ENCODE assay signal across 30 mouse cellular contexts in genomic region chr2:112236620-112237019, GRCm38 (mm10). TPM values are rescaled to one million over a fixed set of nuclear protein-coding genes. Genes with fewer than 3 reads are reported as not detected.
"Had no signal": no experiment of that assay in that cellular context is flagged by ENCODE, and none has a peak within 500 bp of the region (broad histone marks: within the 10 kb centered on the region; RNA-seq: fewer than 3 reads in every experiment).

No protein-coding gene starts in this region.

- H3K27ac ChIP-seq: kidney, postnatal 0 days; layer of hippocampus, adult 2 months; left cerebral cortex, adult 2 months; liver, embryonic 14.5 days; macrophage; midbrain, embryonic 12.5 days; midbrain, embryonic 15.5 days; neural tube, embryonic 12.5 days; neural tube, embryonic 15.5 days; stomach, postnatal 0 days had no signal

- DNase-seq: kidney, postnatal 25 days; layer of hippocampus, adult 9-11 months; layer of hippocampus, postnatal 36 days; liver, postnatal 0 days; lung, embryonic 14.5 days; right cerebral cortex, adult 18-20 months; right cerebral cortex, postnatal 14 days; right cerebral cortex, postnatal 4 days; thymus, adult 2 months; thymus, postnatal 14 days; thymus, postnatal 4 days had no signal

- H3K36me3 ChIP-seq: midbrain, embryonic 12.5 days; midbrain, embryonic 15.5 days; neural tube, embryonic 12.5 days; neural tube, embryonic 15.5 days had no signal

- H3K4me2 ChIP-seq: lung, embryonic 14.5 days; midbrain, embryonic 12.5 days; midbrain, embryonic 15.5 days; neural tube, embryonic 12.5 days; neural tube, embryonic 15.5 days had no signal

- H3K9me3 ChIP-seq: midbrain, embryonic 12.5 days; midbrain, embryonic 15.5 days; neural tube, embryonic 12.5 days; neural tube, embryonic 15.5 days had no signal

- H3K9ac ChIP-seq: liver, embryonic 14.5 days; liver, postnatal 0 days; lung, embryonic 14.5 days; midbrain, embryonic 12.5 days; midbrain, embryonic 15.5 days; neural tube, embryonic 12.5 days; neural tube, embryonic 15.5 days had no signal

- H3K4me3 ChIP-seq: layer of hippocampus, adult 2 months; left cerebral cortex, adult 2 months; midbrain, embryonic 12.5 days; midbrain, embryonic 15.5 days; neural tube, embryonic 12.5 days; neural tube, embryonic 15.5 days had no signal

- H3K27me3 ChIP-seq: neural tube, embryonic 12.5 days; neural tube, embryonic 15.5 days had no signal

- ATAC-seq: liver, postnatal 0 days; lung, postnatal 0 days; midbrain, embryonic 15.5 days had no signal

RNA-seq across cellular contexts. Expression of gene Nutm1, which starts 22.5 kb away (rescaled TPM):
- total RNA-seq: layer of hippocampus, adult 2 months; layer of hippocampus, postnatal 36 days; left cerebral cortex, adult 2 months; left cerebral cortex, postnatal 10 days; liver, adult 2 months; megakaryocyte, adult 5-6 weeks had no signal
- polyA plus RNA-seq: large intestine, adult 2 months; limb, embryonic 11.5 days; limb, embryonic 14.5 days; liver, adult 2 months; liver, embryonic 14.5 days; macrophage; midbrain, embryonic 12.5 days; midbrain, embryonic 15.5 days; neural tube, embryonic 12.5 days; neural tube, embryonic 15.5 days; stomach, embryonic 14.5 days had no signal

RNA-seq across cellular contexts. Expression of gene Gm21985, which starts 29.5 kb away (rescaled TPM):
- total RNA-seq: liver, adult 2 months had no signal
- polyA plus RNA-seq: kidney, embryonic 14.5 days; kidney, postnatal 0 days; liver, adult 2 months; liver, embryonic 14.5 days; liver, postnatal 0 days; lung, embryonic 14.5 days; lung, postnatal 0 days; midbrain, embryonic 12.5 days; midbrain, embryonic 15.5 days; neural tube, embryonic 12.5 days; neural tube, embryonic 15.5 days; stomach, embryonic 14.5 days; stomach, postnatal 0 days; thymus, adult 2 months had no signal
